Mouse (Mus musculus) MEL (cell line): ENCODE measurements around the gene Rela.

ENCODE experiments used
- BHLHE40 ChIP-seq: IDR thresholded peaks from 2 replicates; pipeline ENCODE4 v1.6.1; 2012; ENCODE audit warnings: low read depth, mild to moderate bottlenecking, inconsistent platforms, low read length, improper control_type of control experiment, borderline replicate concordance
- CHD1 ChIP-seq: IDR thresholded peaks from 2 replicates; pipeline ENCODE4 v1.6.1; 2012; ENCODE audit warnings: low read depth, mild to moderate bottlenecking, inconsistent platforms, low read length, improper control_type of control experiment
- CHD2 ChIP-seq: IDR thresholded peaks from 2 replicates; pipeline ENCODE4 v1.6.1; 2011; ENCODE audit warnings: low read length, improper control_type of control experiment
- CTCF ChIP-seq, 3 experiments: IDR thresholded peaks in 2 of 3; conservative IDR thresholded peaks in 1 of 3; 2 replicates each; pipeline ENCODE4 v1.5.1; 2011 to 2012; ENCODE audit warnings: low read length in 3 of 3, low read depth in 2 of 3, mild to moderate bottlenecking in 2 of 3, improper control_type of control experiment in 1 of 3, inconsistent platforms in 1 of 3, mixed read lengths in 1 of 3, moderate library complexity in 1 of 3; ENCODE audit not compliant: control insufficient read depth in 1 of 3, insufficient read depth in 1 of 3, poor library complexity in 1 of 3, severe bottlenecking in 1 of 3
- E2F4 ChIP-seq: IDR thresholded peaks from 2 replicates; pipeline ENCODE4 v1.6.1; 2011; ENCODE audit warnings: low read depth, low read length, improper control_type of control experiment, borderline replicate concordance
- GABPA ChIP-seq: IDR thresholded peaks from 2 replicates; pipeline ENCODE4 v1.6.1; 2012; ENCODE audit warnings: low read depth, mild to moderate bottlenecking, inconsistent platforms, low read length, improper control_type of control experiment, moderate library complexity
- MAZ ChIP-seq: IDR thresholded peaks from 2 replicates; pipeline ENCODE4 v1.6.1; 2012; ENCODE audit warnings: low read depth, mild to moderate bottlenecking, inconsistent platforms, low read length, improper control_type of control experiment
- NELFE ChIP-seq: IDR thresholded peaks from 2 replicates; pipeline ENCODE4 v1.6.1; 2011; ENCODE audit warnings: low read depth, low read length, improper control_type of control experiment
- POLR2A ChIP-seq, 2 experiments: IDR thresholded peaks; 2 replicates each; pipeline ENCODE4 v1.6.1; 2011 to 2012; ENCODE audit warnings: low read length in 2 of 2, mild to moderate bottlenecking in 2 of 2, control low read depth in 1 of 2, improper control_type of control experiment in 1 of 2, low read depth in 1 of 2, moderate library complexity in 1 of 2; ENCODE audit not compliant: control insufficient read depth in 1 of 2, insufficient read depth in 1 of 2, poor library complexity in 1 of 2
- POLR2AphosphoS5 ChIP-seq: IDR thresholded peaks from 2 replicates; pipeline ENCODE4 v1.6.1; 2012; ENCODE audit warnings: low read depth, borderline replicate concordance, mild to moderate bottlenecking, inconsistent platforms, low read length, moderate library complexity, mixed read lengths
- TBP ChIP-seq: IDR thresholded peaks from 2 replicates; pipeline ENCODE4 v1.8.0; 2011; ENCODE audit warnings: low read depth, low read length, improper control_type of control experiment
- USF1 ChIP-seq: IDR thresholded peaks from 2 replicates; pipeline ENCODE4 v1.6.1; 2014; ENCODE audit warnings: low read depth, mild to moderate bottlenecking, inconsistent platforms, low read length, improper control_type of control experiment, moderate library complexity

DNA sequence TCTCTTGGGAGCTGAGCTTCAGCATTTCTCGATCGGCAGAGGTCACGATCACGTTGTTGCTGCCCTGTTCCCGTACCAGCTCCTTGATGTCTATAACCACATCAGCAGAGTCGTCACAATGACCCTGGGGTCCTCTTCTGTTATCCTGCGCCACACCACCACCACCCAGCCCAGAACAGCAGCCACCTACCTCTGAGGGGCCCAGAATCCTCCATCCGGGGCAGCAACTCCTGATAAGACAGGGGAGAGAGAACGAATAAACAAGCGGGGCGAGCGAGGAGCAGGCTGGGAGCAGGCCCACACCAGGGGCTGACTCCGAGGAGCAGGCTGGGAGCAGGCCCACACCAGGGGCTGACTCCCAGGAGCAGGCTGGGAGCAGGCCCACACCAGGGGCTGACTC lies 49.2 kb downstream of the Rela start:
- TF ChIP-seq GABPA (no peak), TBP (no peak), CHD2 (no peak), POLR2A (IDR thresholded peaks at IDR 0.05; ENCODE audit: control insufficient read depth in 1 of 2, insufficient read depth in 1 of 2, low read depth in 1 of 2, low read length in 2 of 2, poor library complexity in 1 of 2) (no peak), USF1 (no peak), MAZ (no peak), NELFE (no peak), POLR2AphosphoS5 (no peak), E2F4 (no peak), BHLHE40 (no peak), CTCF (IDR thresholded peaks at IDR 0.05 in 2 of 3, conservative IDR thresholded peaks at IDR 0.05 in 1 of 3; ENCODE audit: control insufficient read depth in 1 of 3, insufficient read depth in 1 of 3, low read depth in 2 of 3, low read length in 3 of 3, poor library complexity in 1 of 3, severe bottlenecking in 1 of 3) (no peak), CHD1 (no peak)
